Mouse (Mus musculus) embryonic facial prominence, embryonic 15.5 days (tissue): Measurements from ENCODE around the gene Mstn. TPM values are rescaled to one million over a fixed set of nuclear protein-coding genes. Genes with fewer than 3 reads are reported as not detected.

Experiments used
- ATAC-seq: fragments of 200-750 bp; cut with Nextera tagmentation; 2 replicates; pipeline ENCODE4 v1.8.0; 2017; ENCODE audit warnings: low read depth, moderate TSS enrichment; ENCODE audit not compliant: insufficient number of reproducible peaks, low FRiP score, low TSS enrichment
- H3K27ac ChIP-seq: fragments of 300-500 bp; sonication (generic); replicated peaks from 2 replicates; pipeline ENCODE4 v1.5.1; 2015; ENCODE audit warnings: mild to moderate bottlenecking, inconsistent platforms
- H3K27me3 ChIP-seq: fragments of 300-500 bp; sonication (generic); 2 replicates; pipeline ENCODE4 v1.6.1; 2015; ENCODE audit warnings: inconsistent platforms
- H3K36me3 ChIP-seq: fragments of 300-500 bp; sonication (generic); 2 replicates; pipeline ENCODE4 v1.6.1; 2015; ENCODE audit warnings: mild to moderate bottlenecking, inconsistent platforms
- H3K4me1 ChIP-seq: fragments of 300-500 bp; sonication (generic); 2 replicates; pipeline ENCODE4 v1.6.1; 2015; ENCODE audit warnings: inconsistent platforms
- H3K4me2 ChIP-seq: fragments of 300-500 bp; sonication (generic); replicated peaks from 2 replicates; pipeline ENCODE4 v1.6.1; 2015; ENCODE audit warnings: mild to moderate bottlenecking, inconsistent platforms
- H3K4me3 ChIP-seq: fragments of 300-500 bp; sonication (generic); replicated peaks from 2 replicates; pipeline ENCODE4 v1.5.1; 2015; ENCODE audit warnings: mild to moderate bottlenecking, inconsistent platforms
- H3K9ac ChIP-seq: fragments of 300-500 bp; sonication (generic); 2 replicates; pipeline ENCODE4 v1.6.1; 2015; ENCODE audit warnings: inconsistent platforms
- H3K9me3 ChIP-seq: fragments of 300-500 bp; sonication (generic); replicated peaks from 2 replicates; pipeline ENCODE4 v1.6.1; 2016; ENCODE audit warnings: inconsistent platforms
- WGBS: fragments of 180-500 bp; shearing (Covaris S2); methylation state at CpG from one replicate; pipeline ENCODE4 v1.1.7; 2015; 5-methylcytosine and 5-hydroxymethylcytosine counted together
- polyA plus RNA-seq: library from polyadenylated mRNA; unstranded; fragments of >200 nt; fragmentation: Nextera tagmentation; extraction: Ambion mirVana; gene quantifications from 2 replicates; pipeline ENCODE4 v1.2.1, GENCODE M21; 2015

The Mstn gene
- polyA plus RNA-seq, 1 experiment from 2014 or later, result 7.3 TPM

DNA sequence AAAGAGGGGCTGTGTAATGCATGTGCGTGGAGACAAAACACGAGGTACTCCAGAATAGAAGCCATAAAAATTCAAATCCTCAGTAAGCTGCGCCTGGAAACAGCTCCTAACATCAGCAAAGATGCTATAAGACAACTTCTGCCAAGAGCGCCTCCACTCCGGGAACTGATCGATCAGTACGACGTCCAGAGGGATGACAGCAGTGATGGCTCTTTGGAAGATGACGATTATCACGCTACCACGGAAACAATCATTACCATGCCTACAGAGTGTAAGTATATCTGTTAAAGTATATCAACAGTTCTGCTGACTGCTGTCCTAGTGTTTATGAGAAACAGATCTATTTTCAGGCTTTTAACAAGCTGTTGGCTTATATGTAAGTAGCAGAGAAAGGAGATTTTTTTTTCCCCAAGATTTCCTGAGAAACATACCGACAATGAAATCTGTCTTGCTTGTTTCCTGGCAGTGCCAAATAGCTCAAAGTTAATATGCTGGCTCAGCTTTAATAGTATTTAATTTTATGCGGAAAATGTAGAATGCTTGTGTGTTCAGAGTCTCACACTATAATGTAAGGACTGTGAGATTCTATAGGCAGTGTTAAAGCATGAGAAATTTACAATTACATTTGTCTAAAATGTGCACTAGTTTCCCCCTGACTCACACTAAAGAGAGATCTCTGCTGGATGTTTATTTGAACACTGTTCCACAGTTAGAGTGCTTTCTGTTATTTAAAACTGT, 600 bp downstream of the Mstn start:
- Histone ChIP-seq H3K4me3 (peak overlapping the region; percentile 20), H3K4me1 (no peaks in the 10 kb centered on the region; the same call in 1 of the 2 replicates), H3K36me3 (no peaks in the 10 kb centered on the region), H3K9ac (no peak overlapping the region), H3K9me3 (no peaks in the 10 kb centered on the region), H3K27ac (no peak overlapping the region), H3K27me3 (no peaks in the 10 kb centered on the region), H3K4me2 (0 out of 2 replicates have a peak overlapping the region, but pooled peaks have one; percentile 19)
- no peak for ATAC-seq
- WGBS, result 44% methylated on average over 13 of the region's 13 CpGs

- WGBS, result 66% methylated on average over 4 of the region's 4 CpGs
- Histone ChIP-seq H3K4me3 (no peak overlapping the region), H3K9ac (no peak overlapping the region), H3K9me3 (no peaks in the 10 kb centered on the region), H3K4me2 (no peak overlapping the region), H3K4me1 (no peaks in the 10 kb centered on the region; the same call in 1 of the 2 replicates), H3K27ac (no peak overlapping the region), H3K27me3 (no peaks in the 10 kb centered on the region), H3K36me3 (no peaks in the 10 kb centered on the region)
- no peak for ATAC-seq
These were observed 2.5 kb downstream of the Mstn start for GRCm38 (mm10) chr1:53063921-53064320.

- no peaks in the 10 kb centered on the region for H3K27me3 ChIP-seq
- no peak overlapping the region for H3K27ac ChIP-seq
- no peaks in the 10 kb centered on the region for H3K36me3 ChIP-seq
- no peaks in the 10 kb centered on the region for H3K4me1 ChIP-seq
- no peaks in the 10 kb centered on the region for H3K9me3 ChIP-seq
- 76% methylated on average over 5 of the region's 5 CpGs for WGBS
- no peak for ATAC-seq
- no peak overlapping the region for H3K9ac ChIP-seq
- no peak overlapping the region for H3K4me3 ChIP-seq
- H3K4me2 ChIP-seq, result no peak overlapping the region
These were observed 8.5 kb downstream of the Mstn start for GRCm38 (mm10) chr1:53069726-53070514.

DNA sequence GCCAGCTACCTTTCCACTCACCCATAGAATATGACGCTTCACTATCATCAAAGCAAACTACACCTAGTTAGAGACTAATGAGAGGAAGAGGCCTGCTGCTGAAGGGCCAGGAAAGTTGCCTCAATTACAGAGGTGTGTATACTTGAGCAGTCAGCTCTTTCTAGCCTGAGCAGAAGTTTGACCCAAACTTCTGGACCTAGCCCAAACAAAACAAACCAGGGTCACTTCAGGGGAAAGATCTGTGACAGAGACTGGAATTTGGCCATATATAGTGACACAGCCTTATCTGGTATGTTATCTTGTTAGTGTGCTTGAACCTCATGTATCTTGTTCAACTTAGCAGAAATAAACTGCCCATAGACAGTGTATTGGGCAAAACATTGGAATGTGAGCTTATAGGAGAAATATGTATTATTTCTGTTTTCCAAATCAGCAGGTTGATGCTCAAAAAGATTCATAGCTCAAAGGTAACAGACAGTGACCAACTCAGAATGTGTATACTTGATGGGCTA, 9.3 kb downstream of the Mstn start:
- 82% methylated on average over 1 of the region's 1 CpGs for WGBS
- Histone ChIP-seq H3K27me3 (no peaks in the 10 kb centered on the region), H3K9ac (no peak overlapping the region), H3K4me3 (no peak overlapping the region), H3K27ac (no peak overlapping the region), H3K36me3 (no peaks in the 10 kb centered on the region), H3K4me2 (no peak overlapping the region), H3K4me1 (no peaks in the 10 kb centered on the region), H3K9me3 (no peaks in the 10 kb centered on the region)
- ATAC-seq, result no peak

DNA sequence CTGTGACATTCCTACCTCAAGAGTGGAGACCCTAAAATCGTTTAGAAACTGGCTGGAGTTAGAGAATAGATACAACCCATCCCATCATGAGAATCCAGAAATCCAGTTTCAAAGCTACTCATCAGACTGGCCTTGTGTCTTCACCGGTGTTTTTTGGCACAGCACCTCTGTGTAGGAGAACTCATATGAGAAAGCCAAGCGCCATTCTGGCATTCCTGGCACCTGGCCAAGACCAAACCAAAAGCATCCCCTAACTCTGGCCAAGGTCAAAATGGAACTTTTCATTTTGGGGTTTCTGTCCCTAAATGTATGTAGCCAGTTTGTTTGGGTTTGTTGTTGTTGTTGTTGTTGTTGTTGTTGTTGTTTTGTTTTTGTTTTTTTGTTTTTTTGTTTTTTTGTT, 15.2 kb downstream of the Mstn start:
- 72% methylated on average over 3 of the region's 3 CpGs for WGBS
- no peak overlapping the region for H3K4me3 ChIP-seq
- no peak overlapping the region for H3K9ac ChIP-seq
- H3K4me2 ChIP-seq, result no peak overlapping the region
- H3K36me3 ChIP-seq, result no peaks in the 10 kb centered on the region
- no peak for ATAC-seq
- H3K27ac ChIP-seq, result no peak overlapping the region
- no peaks in the 10 kb centered on the region for H3K4me1 ChIP-seq
- no peaks in the 10 kb centered on the region for H3K27me3 ChIP-seq
- no peaks in the 10 kb centered on the region for H3K9me3 ChIP-seq

- Histone ChIP-seq H3K9ac (no peak overlapping the region), H3K27me3 (no peaks in the 10 kb centered on the region), H3K9me3 (no peaks in the 10 kb centered on the region), H3K4me1 (no peaks in the 10 kb centered on the region), H3K27ac (no peak overlapping the region), H3K4me2 (no peak overlapping the region), H3K4me3 (no peak overlapping the region), H3K36me3 (no peaks in the 10 kb centered on the region)
- no peak for ATAC-seq
- WGBS, result 78% methylated on average over 2 of the region's 2 CpGs
These were observed 18.4 kb downstream of the Mstn start for GRCm38 (mm10) chr1:53079876-53080275.

- no peak overlapping the region for H3K4me2 ChIP-seq
- no peaks in the 10 kb centered on the region for H3K36me3 ChIP-seq
- no peak overlapping the region for H3K9ac ChIP-seq
- no peak overlapping the region for H3K4me3 ChIP-seq
- 73% methylated on average over 3 of the region's 3 CpGs for WGBS
- H3K27ac ChIP-seq, result no peak overlapping the region
- no peaks in the 10 kb centered on the region for H3K4me1 ChIP-seq
- H3K27me3 ChIP-seq, result no peaks in the 10 kb centered on the region
- H3K9me3 ChIP-seq, result no peaks in the 10 kb centered on the region
- no peak for ATAC-seq
These were observed 19.2 kb downstream of the Mstn start for GRCm38 (mm10) chr1:53080603-53081002.

DNA sequence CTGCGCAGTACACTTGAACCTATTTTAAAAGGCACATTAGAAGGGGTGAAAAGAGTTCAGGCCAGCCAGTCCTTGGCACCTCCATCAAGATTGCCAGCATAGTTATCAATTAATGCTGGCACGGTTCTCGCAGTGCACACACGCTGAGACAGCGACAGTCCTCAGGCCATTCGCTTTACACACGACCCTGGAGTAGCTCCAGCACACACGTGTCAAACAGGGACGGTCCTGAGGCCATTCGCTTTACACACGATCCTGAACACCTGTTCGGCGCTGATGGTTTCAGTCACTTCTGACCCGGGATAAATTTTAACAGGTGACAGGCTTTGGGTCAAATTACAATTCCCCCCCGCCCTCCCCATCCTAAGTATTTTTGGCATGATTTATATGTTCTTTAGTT, 23.8 kb downstream of the Mstn start:
- WGBS, result 61% methylated on average over 15 of the region's 15 CpGs
- no peak overlapping the region for H3K4me2 ChIP-seq
- H3K4me1 ChIP-seq, result no peaks in the 10 kb centered on the region
- no peaks in the 10 kb centered on the region for H3K27me3 ChIP-seq
- ATAC-seq, result no peak
- no peak overlapping the region for H3K27ac ChIP-seq
- H3K4me3 ChIP-seq, result no peak overlapping the region
- no peaks in the 10 kb centered on the region for H3K36me3 ChIP-seq
- H3K9ac ChIP-seq, result no peak overlapping the region
- H3K9me3 ChIP-seq, result no peaks in the 10 kb centered on the region

DNA sequence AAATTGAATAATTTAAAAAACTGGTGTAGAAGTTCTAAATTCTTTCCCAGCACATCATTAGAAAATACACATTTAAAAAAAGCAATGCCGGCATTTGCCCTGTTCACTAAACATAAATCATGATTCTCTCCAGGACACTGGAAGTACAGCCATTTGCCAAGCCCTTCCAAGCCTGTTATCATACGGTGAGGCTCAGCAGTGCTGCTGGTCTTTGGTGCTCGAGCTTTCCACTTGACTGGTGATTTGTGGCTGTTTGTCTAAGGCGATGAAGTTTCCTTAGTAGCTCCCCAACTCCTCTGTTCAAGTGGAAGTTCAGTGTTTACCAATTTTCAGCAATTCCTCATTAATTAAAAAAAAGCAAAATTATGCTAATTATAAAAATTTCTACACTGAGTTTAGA, 24.6 kb downstream of the Mstn start:
- ATAC-seq, result no peak
- Histone ChIP-seq H3K9me3 (no peaks in the 10 kb centered on the region), H3K27me3 (no peaks in the 10 kb centered on the region), H3K27ac (no peak overlapping the region), H3K4me2 (no peak overlapping the region), H3K36me3 (no peaks in the 10 kb centered on the region), H3K9ac (no peak overlapping the region), H3K4me1 (no peaks in the 10 kb centered on the region), H3K4me3 (no peak overlapping the region)
- 62% methylated on average over 4 of the region's 4 CpGs for WGBS

GRCm38 (mm10) chr1:53093180-53093579, 31.7 kb downstream of the Mstn start:
- H3K27ac ChIP-seq, result no peak overlapping the region
- no peak overlapping the region for H3K4me3 ChIP-seq
- WGBS, result 37% methylated on average over 3 of the region's 3 CpGs
- no peak for ATAC-seq
- no peak overlapping the region for H3K4me2 ChIP-seq
- H3K4me1 ChIP-seq, result no peaks in the 10 kb centered on the region
- H3K27me3 ChIP-seq, result no peaks in the 10 kb centered on the region
- H3K9me3 ChIP-seq, result no peaks in the 10 kb centered on the region
- no peaks in the 10 kb centered on the region for H3K36me3 ChIP-seq
- no peak overlapping the region for H3K9ac ChIP-seq

- no peak overlapping the region for H3K27ac ChIP-seq
- H3K4me3 ChIP-seq, result no peak overlapping the region
- 91% methylated on average over 1 of the region's 1 CpGs for WGBS
- no peaks in the 10 kb centered on the region for H3K9me3 ChIP-seq
- no peaks in the 10 kb centered on the region for H3K27me3 ChIP-seq
- H3K4me1 ChIP-seq, result no peaks in the 10 kb centered on the region
- no peaks in the 10 kb centered on the region for H3K36me3 ChIP-seq
- H3K9ac ChIP-seq, result no peak overlapping the region
- no peak for ATAC-seq
- H3K4me2 ChIP-seq, result no peak overlapping the region
These were observed 49.1 kb downstream of the Mstn start for GRCm38 (mm10) chr1:53110561-53110960.
